Mouse (Mus musculus) C2C12 (cell line): ENCODE data around the gene Rufy1. TPM values are rescaled to one million over a fixed set of nuclear protein-coding genes. Genes with fewer than 3 reads are reported as not detected.

Source experiments
- H3K27me3 ChIP-seq: one replicate; pipeline ENCODE4 v1.6.1; 2011; ENCODE audit not compliant: control insufficient read depth, insufficient read depth, insufficient read length
- H3K36me3 ChIP-seq: one replicate; pipeline ENCODE4 v1.6.1; 2011; ENCODE audit not compliant: control insufficient read depth, insufficient read depth
- H3K4me3 ChIP-seq: one replicate; pipeline ENCODE4 v1.5.1; 2011; ENCODE audit warnings: mild to moderate bottlenecking, control low read depth; ENCODE audit not compliant: poor library complexity, insufficient read depth, severe bottlenecking
- H3K79me2 ChIP-seq: one replicate; pipeline ENCODE4 v1.6.1; 2011; ENCODE audit not compliant: control insufficient read depth, insufficient read depth
- H3K79me3 ChIP-seq: one replicate; pipeline ENCODE4 v1.6.1; 2011; ENCODE audit warnings: low read depth, control low read depth
- H3ac ChIP-seq: one replicate; pipeline ENCODE3; 2011; ENCODE audit warnings: low read depth; ENCODE audit not compliant: control insufficient read depth, insufficient read length
- CEBPB ChIP-seq: IDR thresholded peaks from one replicate; pipeline ENCODE4 v1.6.1; 2011; ENCODE audit warnings: low read depth, mild to moderate bottlenecking, control low read depth, moderate library complexity
- CTCF ChIP-seq: IDR thresholded peaks from one replicate; pipeline ENCODE4 v1.5.1; 2011; ENCODE audit not compliant: control insufficient read depth, insufficient read depth, insufficient read length
- FOSL1 ChIP-seq: IDR thresholded peaks from one replicate; pipeline ENCODE4 v1.8.0; 2011; ENCODE audit warnings: mild to moderate bottlenecking, low read length; ENCODE audit not compliant: poor library complexity, insufficient read depth, severe bottlenecking
- MAX ChIP-seq: IDR thresholded peaks from one replicate; pipeline ENCODE4 v1.6.1; 2011; ENCODE audit warnings: mild to moderate bottlenecking, control low read depth
- MYOD1 ChIP-seq: IDR thresholded peaks from one replicate; pipeline ENCODE4 v1.6.1; 2011; ENCODE audit warnings: low read depth; ENCODE audit not compliant: control insufficient read depth, insufficient read length
- MYOG ChIP-seq: IDR thresholded peaks from one replicate; pipeline ENCODE4 v1.6.1; 2011; ENCODE audit not compliant: control insufficient read depth, insufficient read length; ENCODE audit errors: extremely low read depth
- USF1 ChIP-seq: IDR thresholded peaks from one replicate; pipeline ENCODE4 v1.6.1; 2011; ENCODE audit warnings: low read depth, mild to moderate bottlenecking, control low read depth, moderate library complexity
- polyA plus RNA-seq: library from polyadenylated mRNA; unstranded; fragments of >200 nt; fragmentation: generic; extraction: Trizol; gene quantifications from one replicate; pipeline ENCODE4 v1.2.1, GENCODE M21; 2012; ENCODE audit warnings: missing spikeins

Rufy1 gene
- polyA plus RNA-seq, 1 experiment = 11.1 TPM

DNA sequence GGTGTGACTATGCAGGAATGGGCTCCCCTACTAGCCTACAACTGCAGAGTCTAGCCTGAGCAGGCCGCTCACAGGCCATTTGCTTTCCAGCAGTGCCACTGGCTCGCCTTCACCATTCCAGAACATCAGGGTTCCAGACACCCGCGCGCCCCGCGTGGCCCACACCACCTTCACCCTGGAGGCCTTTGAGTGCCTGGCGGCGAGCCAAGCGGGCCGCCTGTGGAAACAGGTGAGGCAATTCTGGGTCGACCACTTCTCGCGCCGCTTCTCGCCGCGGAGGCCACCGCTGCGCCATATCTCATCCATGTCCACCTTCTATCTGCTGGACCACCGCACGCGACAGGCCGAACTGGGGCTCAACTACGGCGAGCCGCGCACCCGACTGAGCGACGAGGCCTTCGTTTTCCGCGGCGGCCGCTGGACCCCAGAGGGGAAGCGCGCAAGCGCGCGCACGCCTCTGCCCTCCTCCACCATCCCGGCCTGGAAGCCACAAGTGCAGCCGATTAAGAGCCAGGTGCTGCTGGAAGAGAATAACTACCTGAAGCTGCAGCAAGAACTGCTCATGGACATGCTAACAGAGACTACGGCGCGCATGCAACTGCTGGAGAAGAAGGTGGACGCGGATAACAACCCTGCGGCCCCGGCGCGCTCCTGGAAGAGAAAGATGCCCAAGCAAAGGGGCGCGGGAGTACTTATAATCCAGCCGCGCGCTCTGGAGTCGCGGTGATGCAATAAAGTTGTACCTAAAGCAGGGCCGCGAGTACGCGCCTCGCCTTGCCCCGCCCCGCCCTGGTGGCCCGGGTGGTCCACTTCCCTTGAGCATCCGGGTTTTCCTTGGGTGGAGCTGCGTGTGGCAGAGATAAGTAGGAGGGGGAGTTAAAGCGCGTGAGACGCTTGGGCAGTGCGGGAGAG lies 71.7 kb downstream of the Rufy1 start:
- H3K79me2 ChIP-seq = no peaks in the 10 kb centered on the region
- no peaks in the 10 kb centered on the region for H3K79me3 ChIP-seq
- no peak overlapping the region for H3K4me3 ChIP-seq
- no peak for TF ChIP-seq USF1
- no peak for TF ChIP-seq FOSL1
- no peak for TF ChIP-seq CTCF
- no peak for TF ChIP-seq MYOD1
- TF ChIP-seq MAX = no peak
- H3ac ChIP-seq = no peak overlapping the region
- peaks cover 34% of the 10 kb centered on the region for H3K27me3 ChIP-seq
- H3K36me3 ChIP-seq = no peaks in the 10 kb centered on the region

DNA sequence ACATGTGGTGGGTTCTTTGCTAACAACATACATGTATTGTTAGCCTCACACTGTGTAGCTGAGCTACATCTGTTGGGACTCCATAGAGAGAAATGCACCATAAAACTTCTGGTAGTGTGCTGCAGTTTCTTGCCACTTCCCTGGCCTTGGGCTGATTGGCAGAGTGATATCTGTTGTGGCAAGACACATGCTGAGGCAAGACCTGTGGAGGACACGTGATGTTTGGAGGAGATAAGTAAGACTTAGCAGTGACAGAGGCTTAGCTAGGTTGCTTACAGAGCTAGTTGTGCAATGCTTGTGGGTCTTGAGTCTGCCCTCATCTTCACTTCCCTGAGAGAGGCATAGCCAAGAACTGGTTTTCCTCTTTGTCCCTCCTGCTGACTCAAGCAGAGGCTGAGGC lies 75.5 kb downstream of the Rufy1 start:
- peaks cover 32% of the 10 kb centered on the region for H3K27me3 ChIP-seq
- no peaks in the 10 kb centered on the region for H3K79me2 ChIP-seq
- no peak for TF ChIP-seq MYOG
- no peak for TF ChIP-seq USF1
- no peak for TF ChIP-seq FOSL1
- TF ChIP-seq MAX = no peak
- no peak for TF ChIP-seq MYOD1
- TF ChIP-seq CTCF = no peak
- no peak for TF ChIP-seq CEBPB
- H3K36me3 ChIP-seq = no peaks in the 10 kb centered on the region
- no peak overlapping the region for H3K4me3 ChIP-seq
- H3K79me3 ChIP-seq = no peaks in the 10 kb centered on the region
- H3ac ChIP-seq = no peak overlapping the region

DNA sequence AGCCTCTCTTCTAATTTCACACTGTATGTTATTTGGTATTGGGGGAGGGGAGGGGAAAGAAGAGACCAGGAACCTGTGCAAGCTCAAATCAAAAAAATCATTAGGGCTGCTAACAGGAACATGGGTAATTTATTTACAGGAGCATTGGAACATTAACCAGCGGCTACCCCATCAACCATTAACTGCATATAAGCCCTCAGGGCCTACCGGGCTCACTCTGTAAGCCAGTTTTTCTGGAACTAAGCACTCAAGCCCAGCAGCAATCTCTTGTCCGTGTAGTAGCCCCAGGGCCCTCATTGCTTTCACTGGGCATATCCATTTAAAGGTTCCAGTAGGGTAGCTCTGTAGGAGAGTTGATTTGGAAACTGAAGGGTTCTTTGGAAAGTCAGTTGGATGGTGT lies 76.1 kb downstream of the Rufy1 start:
- Histone ChIP-seq H3K27me3 (peaks cover 32% of the 10 kb centered on the region), H3ac (no peak overlapping the region), H3K36me3 (no peaks in the 10 kb centered on the region), H3K79me2 (no peaks in the 10 kb centered on the region), H3K79me3 (no peaks in the 10 kb centered on the region), H3K4me3 (no peak overlapping the region)
- TF ChIP-seq CEBPB (no peak), MYOD1 (no peak), FOSL1 (no peak), MAX (no peak), MYOG (no peak), CTCF (no peak), USF1 (no peak)

DNA sequence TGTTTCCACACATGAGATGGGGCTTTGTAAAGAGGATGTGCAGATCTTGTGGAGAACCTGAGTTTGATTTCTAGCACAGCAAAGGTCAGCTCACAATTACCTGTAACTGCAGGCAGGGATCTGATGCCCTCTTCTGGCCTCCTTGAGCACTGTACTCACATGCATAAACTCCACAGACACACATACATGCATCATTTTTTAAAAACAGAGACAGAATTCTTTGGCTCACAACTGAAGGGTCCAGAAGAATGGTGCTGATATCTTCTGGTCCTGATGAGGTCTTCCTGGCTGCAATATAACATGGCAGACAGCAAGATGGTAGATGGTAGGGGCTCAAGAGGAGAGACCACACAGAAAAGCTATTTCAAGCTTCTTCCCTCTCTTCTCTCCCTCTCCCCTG lies 76.8 kb downstream of the Rufy1 start, which contains the start of gene Cby3:
Gene Cby3, plus strand, starts transcription at position 301 of the 400 bp plus-strand sequence.
- no peaks in the 10 kb centered on the region for H3K79me3 ChIP-seq
- no peaks in the 10 kb centered on the region for H3K36me3 ChIP-seq
- TF ChIP-seq CTCF = no peak
- TF ChIP-seq MYOG = no peak
- TF ChIP-seq USF1 = no peak
- no peak for TF ChIP-seq MYOD1
- no peaks in the 10 kb centered on the region for H3K79me2 ChIP-seq
- H3K27me3 ChIP-seq = peaks cover 27% of the 10 kb centered on the region
- H3ac ChIP-seq = no peak within 1 kb of the TSS
- H3K4me3 ChIP-seq = no peak within 1 kb of the TSS

DNA sequence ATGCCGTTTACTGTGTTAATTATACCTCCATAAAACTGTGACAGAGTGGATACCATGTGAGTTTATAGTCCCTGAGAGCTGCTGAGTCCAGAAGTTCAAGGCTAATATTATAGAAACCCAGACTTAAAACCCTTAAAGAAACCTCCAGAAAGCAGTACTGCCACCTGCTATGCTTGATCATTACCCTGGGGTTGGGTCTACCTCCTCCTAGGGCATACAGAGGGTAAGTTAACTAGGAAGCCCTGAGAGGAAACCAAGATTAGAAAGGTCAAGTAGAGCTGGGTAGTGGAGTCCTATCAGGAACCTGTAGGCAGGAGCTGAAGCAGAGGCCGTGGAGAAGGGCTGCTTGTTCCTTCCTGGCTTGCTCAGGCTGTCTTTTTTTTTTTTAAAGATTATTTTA lies 78.7 kb downstream of the Rufy1 start:
- TF ChIP-seq FOSL1 (no peak), MYOG (no peak), MAX (no peak), MYOD1 (no peak), CTCF (no peak), CEBPB (no peak)
- Histone ChIP-seq H3K4me3 (no peak overlapping the region), H3ac (no peak overlapping the region), H3K79me2 (no peaks in the 10 kb centered on the region), H3K79me3 (no peaks in the 10 kb centered on the region), H3K36me3 (no peaks in the 10 kb centered on the region), H3K27me3 (peaks cover 8% of the 10 kb centered on the region)
